27 mouse cellular contexts compared by ENCODE assay signal in genomic region chr15:36846806-36847205, GRCm38 (mm10).
A peak's percentile ranks its signal among the peaks of the same experiment; 100 is the strongest.
DNase-seq lines count a peak whose midpoint lies in the region; ATAC-seq and TF ChIP-seq lines count a peak whose summit lies in the region.
"Had no signal": no experiment of that assay in that cellular context is flagged by ENCODE, and none has a peak within 500 bp of the region (broad histone marks: within the 10 kb centered on the region; RNA-seq: fewer than 3 reads in every experiment).

No protein-coding gene starts in this region.

- H3K27me3 ChIP-seq in heart, embryonic 15.5 days, result no peaks in the 10 kb centered on the region
- H3K27me3 ChIP-seq in heart, embryonic 11.5 days (ENCODE audit: control insufficient read depth, insufficient read depth, low read length), result no peaks in the 10 kb centered on the region
- H3K27me3 ChIP-seq: hindbrain, embryonic 12.5 days; kidney, embryonic 15.5 days; liver, embryonic 12.5 days; neural tube, embryonic 15.5 days; stomach, embryonic 15.5 days had no signal

- H3K4me2 ChIP-seq in heart, embryonic 15.5 days, result no peak overlapping the region
- no peak overlapping the region for H3K4me2 ChIP-seq in heart, embryonic 11.5 days
- H3K4me2 ChIP-seq: hindbrain, embryonic 12.5 days; kidney, embryonic 15.5 days; liver, embryonic 12.5 days; neural tube, embryonic 15.5 days; stomach, embryonic 15.5 days had no signal

- WGBS in heart, embryonic 15.5 days, result 55% methylated on average over 9 of the region's 9 CpGs
- WGBS in heart, embryonic 11.5 days (ENCODE audit: insufficient replicate concordance), result 71% methylated on average over 9 of the region's 9 CpGs

- peaks cover 44% of the 10 kb centered on the region for H3K4me1 ChIP-seq in heart, embryonic 15.5 days (replicated peaks)
- H3K4me1 ChIP-seq in heart, embryonic 11.5 days (ENCODE audit: control insufficient read depth, insufficient read depth, low read length), result peaks cover 38% of the 10 kb centered on the region
- H3K4me1 ChIP-seq: hindbrain, embryonic 12.5 days; kidney, embryonic 15.5 days had no signal

- TF ChIP-seq CTCF in gastrocnemius, adult 2 months (IDR thresholded peaks at IDR 0.05), result no peak

- no peak overlapping the region for H3K9ac ChIP-seq in heart, embryonic 15.5 days
- H3K9ac ChIP-seq in heart, embryonic 11.5 days (ENCODE audit: low read depth, low read length), result no peak overlapping the region
- H3K9ac ChIP-seq: hindbrain, embryonic 12.5 days; kidney, embryonic 15.5 days; liver, embryonic 12.5 days; liver, postnatal 0 days; neural tube, embryonic 15.5 days; stomach, embryonic 15.5 days had no signal

- intact Hi-C loops in gastrocnemius, adult 2 months (cut with DNase I), result no loop called here

- H3K27ac ChIP-seq in gastrocnemius, adult 2 months, result 0 out of 2 replicates have a peak overlapping the region, but pooled peaks have one; percentile 20
- H3K27ac ChIP-seq in heart, embryonic 15.5 days, result peak overlapping the region; percentile 37; the same call in 1 of the 2 replicates
- H3K27ac ChIP-seq in heart, embryonic 11.5 days (ENCODE audit: low read depth, low read length), result no peak overlapping the region
- H3K27ac ChIP-seq: hindbrain, embryonic 12.5 days; kidney, embryonic 15.5 days; layer of hippocampus, adult 2 months; liver, embryonic 12.5 days; macrophage; neural tube, embryonic 15.5 days; stomach, embryonic 15.5 days had no signal

- DNase-seq in gastrocnemius, adult 2 months, result no peak
- DNase-seq in gastrocnemius, adult 8-10 months (ENCODE audit: low spot score in 2 of 2), result no peak
- DNase-seq in layer of hippocampus, adult 9-11 months, result peak; percentile 29
- DNase-seq in layer of hippocampus, postnatal 36 days, result no peak
- DNase-seq in MN1 (ENCODE audit: low spot score), result peak; percentile 34
- DNase-seq in ovary, postnatal 14 days (ENCODE audit: low spot score), result no peak
- DNase-seq: adrenal gland, postnatal 25 days; cerebellum, adult 18-20 months; cerebellum, postnatal 10 days; gastrocnemius, postnatal 10 days; kidney, adult 11 months; kidney, postnatal 36 days; left cerebral cortex, postnatal 4 days; liver, postnatal 0 days; midbrain, embryonic 14.5 days; right cerebral cortex, postnatal 25 days; thymus, postnatal 4 days had no signal

- no peaks in the 10 kb centered on the region for H3K9me3 ChIP-seq in heart, embryonic 15.5 days (replicated peaks)
- H3K9me3 ChIP-seq in heart, embryonic 11.5 days (replicated peaks; ENCODE audit: control insufficient read depth, low read length), result no peaks in the 10 kb centered on the region
- H3K9me3 ChIP-seq: hindbrain, embryonic 12.5 days; kidney, embryonic 15.5 days; liver, embryonic 12.5 days; neural tube, embryonic 15.5 days; stomach, embryonic 15.5 days had no signal

- ATAC-seq in heart, embryonic 15.5 days (replicated peaks; ENCODE audit: insufficient number of reproducible peaks, insufficient read depth, low FRiP score, low read depth), result no peak
- no peak for ATAC-seq in heart, embryonic 11.5 days (replicated peaks; ENCODE audit: insufficient number of reproducible peaks, low FRiP score, low TSS enrichment)
- ATAC-seq: forebrain, embryonic 14.5 days; liver, embryonic 12.5 days; liver, postnatal 0 days had no signal

- H3K4me3 ChIP-seq in gastrocnemius, adult 2 months, result no peak overlapping the region
- H3K4me3 ChIP-seq in heart, embryonic 15.5 days, result no peak overlapping the region
- H3K4me3 ChIP-seq in heart, embryonic 11.5 days (ENCODE audit: low read depth, low read length), result no peak overlapping the region
- H3K4me3 ChIP-seq: hindbrain, embryonic 12.5 days; kidney, embryonic 15.5 days; layer of hippocampus, adult 2 months; liver, embryonic 12.5 days; neural tube, embryonic 15.5 days; stomach, embryonic 15.5 days had no signal

- no peaks in the 10 kb centered on the region for H3K36me3 ChIP-seq in heart, embryonic 15.5 days
- no peaks in the 10 kb centered on the region for H3K36me3 ChIP-seq in heart, embryonic 11.5 days (ENCODE audit: control insufficient read depth, insufficient read depth, low read length)
- H3K36me3 ChIP-seq: hindbrain, embryonic 12.5 days; kidney, embryonic 15.5 days; liver, embryonic 12.5 days; neural tube, embryonic 15.5 days; stomach, embryonic 15.5 days had no signal

Comparison
In these comparisons a context has a peak if more than half of its experiments do, and no peak if none do; other contexts are left out.
1. DNase-seq: peak in layer of hippocampus, adult 9-11 months (single experiment) and MN1 (single experiment); none in gastrocnemius, adult 2 months (single experiment), gastrocnemius, adult 8-10 months (0 of 2), layer of hippocampus, postnatal 36 days (0 of 2) and ovary, postnatal 14 days (single experiment).